ENCODE assay signal across 28 mouse cellular contexts in the genomic region with DNA sequence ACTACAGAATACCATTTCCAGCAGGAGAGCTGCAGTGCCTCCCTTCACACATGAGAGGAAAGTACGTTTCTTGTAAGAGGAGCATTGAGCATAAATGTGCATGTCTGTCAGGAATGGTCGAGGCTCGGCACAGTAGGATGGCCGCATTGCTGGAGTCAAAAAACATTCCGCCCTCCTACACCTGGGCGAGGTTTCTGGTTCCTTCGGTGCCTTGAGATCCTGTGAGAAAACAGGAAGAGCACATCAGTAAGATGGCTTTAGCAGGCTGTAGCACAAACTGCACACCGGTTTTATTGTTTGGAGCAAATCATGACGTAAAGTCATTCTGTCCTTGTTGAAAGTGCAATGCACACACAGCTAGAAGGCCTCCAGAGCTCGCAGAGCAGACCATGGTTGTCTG.
DNase-seq lines count a peak whose midpoint lies in the region; ATAC-seq and TF ChIP-seq lines count a peak whose summit lies in the region.
"Had no signal": no experiment of that assay in that cellular context is flagged by ENCODE, and none has a peak within 500 bp of the region (broad histone marks: within the 10 kb centered on the region; RNA-seq: fewer than 3 reads in every experiment).

No protein-coding gene starts in this region.

- H3K4me1 ChIP-seq in heart, adult 2 months (ENCODE audit: control insufficient read depth, insufficient read depth, low read length), result peaks cover 25% of the 10 kb centered on the region
- peaks cover 11% of the 10 kb centered on the region for H3K4me1 ChIP-seq in intestine, embryonic 16.5 days (ENCODE audit: control insufficient read depth, insufficient read depth, low read length)
- H3K4me1 ChIP-seq in intestine, embryonic 15.5 days (replicated peaks), result peaks cover 6% of the 10 kb centered on the region
- peaks cover 54% of the 10 kb centered on the region for H3K4me1 ChIP-seq in kidney, embryonic 16.5 days (ENCODE audit: insufficient read depth, low read length)

- no peaks in the 10 kb centered on the region; the same call in 1 of the 2 replicates for H3K79me2 ChIP-seq in heart, adult 2 months (replicated peaks; ENCODE audit: control insufficient read depth, insufficient read depth, low read length)

- H3K4me2 ChIP-seq in intestine, embryonic 16.5 days (ENCODE audit: low read depth, low read length), result no peak overlapping the region
- H3K4me2 ChIP-seq in intestine, embryonic 15.5 days (replicated peaks), result no peak overlapping the region
- no peak overlapping the region for H3K4me2 ChIP-seq in kidney, embryonic 16.5 days (replicated peaks; ENCODE audit: low read depth, low read length)
- H3K4me2 ChIP-seq: embryonic facial prominence, embryonic 13.5 days; embryonic facial prominence, embryonic 15.5 days; forebrain, embryonic 12.5 days had no signal

- H3K36me3 ChIP-seq in heart, adult 2 months (ENCODE audit: control insufficient read depth, insufficient read depth, low read length), result peaks cover 6% of the 10 kb centered on the region
- no peaks in the 10 kb centered on the region for H3K36me3 ChIP-seq in intestine, embryonic 16.5 days (ENCODE audit: control insufficient read depth, insufficient read depth, low read length)
- H3K36me3 ChIP-seq in intestine, embryonic 15.5 days, result no peaks in the 10 kb centered on the region
- H3K36me3 ChIP-seq in kidney, embryonic 16.5 days (ENCODE audit: insufficient read depth, low read length), result no peaks in the 10 kb centered on the region
- H3K36me3 ChIP-seq: embryonic facial prominence, embryonic 15.5 days; forebrain, embryonic 10.5 days; forebrain, embryonic 12.5 days; G1E had no signal

- TF ChIP-seq CTCF in gastrocnemius, adult 2 months (IDR thresholded peaks at IDR 0.05), result no peak
- no peak for TF ChIP-seq CTCF in heart, adult 2 months (IDR thresholded peaks at IDR 0.05)

- TF ChIP-seq EP300 in heart, adult 2 months (IDR thresholded peaks at IDR 0.05; ENCODE audit: insufficient read depth, low read depth, low read length), result no peak

- WGBS in heart, adult 2 months, result 46% methylated on average over 10 of the region's 10 CpGs
- 75% methylated on average over 10 of the region's 10 CpGs for WGBS in intestine, embryonic 16.5 days
- WGBS in intestine, embryonic 15.5 days, result 73% methylated on average over 10 of the region's 10 CpGs
- 56% methylated on average over 10 of the region's 10 CpGs for WGBS in kidney, embryonic 16.5 days

- no peak overlapping the region for H3K4me3 ChIP-seq in gastrocnemius, adult 2 months
- H3K4me3 ChIP-seq in heart, adult 2 months, result no peak overlapping the region
- H3K4me3 ChIP-seq in intestine, embryonic 16.5 days (ENCODE audit: low read length), result no peak overlapping the region
- H3K4me3 ChIP-seq in intestine, embryonic 15.5 days (replicated peaks), result no peak overlapping the region
- no peak overlapping the region for H3K4me3 ChIP-seq in kidney, embryonic 16.5 days (ENCODE audit: low read length)
- H3K4me3 ChIP-seq: embryonic facial prominence, embryonic 13.5 days; embryonic facial prominence, embryonic 15.5 days; erythroblast, embryonic 14.5 days; forebrain, embryonic 10.5 days; forebrain, embryonic 12.5 days had no signal

- peak; percentile 17 for DNase-seq in gastrocnemius, adult 2 months
- no peak for DNase-seq in gastrocnemius, postnatal 4 days (ENCODE audit: low spot score in 2 of 2)
- DNase-seq in heart, adult 2 months, result peak in 1 of 2 experiments; percentile 27
- DNase-seq in heart, adult 9 months (ENCODE audit: low spot score in 2 of 2), result no peak
- DNase-seq in kidney, adult 11 months, result no peak
- DNase-seq: adrenal gland, adult 8-10 months; adrenal gland, postnatal 14 days; adrenal gland, postnatal 36 days; B cell, adult 2 months; cerebellum, adult 11 months; cerebellum, adult 18-20 months; cerebellum, adult 8-10 months; cerebellum, adult 9-11 months; cerebellum, postnatal 14 days; cerebellum, postnatal 36 days; embryo, embryonic 11 days had no signal

- H3K9ac ChIP-seq in heart, adult 2 months (ENCODE audit: low read depth, low read length), result no peak overlapping the region
- 0 out of 2 replicates have a peak overlapping the region, but pooled peaks have one; percentile 7 for H3K9ac ChIP-seq in intestine, embryonic 16.5 days (ENCODE audit: low read depth, low read length)
- no peak overlapping the region for H3K9ac ChIP-seq in intestine, embryonic 15.5 days
- no peak overlapping the region for H3K9ac ChIP-seq in kidney, embryonic 16.5 days (replicated peaks; ENCODE audit: low read length)
- H3K9ac ChIP-seq: embryonic facial prominence, embryonic 13.5 days; embryonic facial prominence, embryonic 15.5 days; forebrain, embryonic 12.5 days had no signal

- TF ChIP-seq POLR2A in heart, adult 2 months (IDR thresholded peaks at IDR 0.05; ENCODE audit: insufficient read depth, low read depth, low read length), result peak; percentile 26; the same call in 1 of the 2 replicates

- H3K9me3 ChIP-seq in intestine, embryonic 16.5 days (ENCODE audit: control insufficient read depth, low read length), result no peaks in the 10 kb centered on the region
- no peaks in the 10 kb centered on the region for H3K9me3 ChIP-seq in intestine, embryonic 15.5 days
- no peaks in the 10 kb centered on the region for H3K9me3 ChIP-seq in kidney, embryonic 16.5 days (ENCODE audit: low read length)
- H3K9me3 ChIP-seq: embryonic facial prominence, embryonic 13.5 days; embryonic facial prominence, embryonic 15.5 days; forebrain, embryonic 10.5 days; forebrain, embryonic 12.5 days; G1E had no signal

- peak overlapping the region; percentile 83 for H3K27ac ChIP-seq in gastrocnemius, adult 2 months
- peak overlapping the region; percentile 72 for H3K27ac ChIP-seq in heart, adult 2 months
- H3K27ac ChIP-seq in intestine, embryonic 16.5 days (ENCODE audit: low read length), result no peak overlapping the region
- no peak overlapping the region for H3K27ac ChIP-seq in intestine, embryonic 15.5 days
- H3K27ac ChIP-seq in kidney, embryonic 16.5 days (ENCODE audit: low read length), result peak overlapping the region; percentile 67
- H3K27ac ChIP-seq: forebrain, embryonic 10.5 days; forebrain, embryonic 12.5 days had no signal

- no peak for ATAC-seq in intestine, embryonic 16.5 days
- no peak for ATAC-seq in intestine, embryonic 15.5 days
- no peak for ATAC-seq in kidney, embryonic 16.5 days (ENCODE audit: low FRiP score, low TSS enrichment)
- ATAC-seq: activated CD4-positive, CD25-positive, alpha-beta regulatory T cell, adult 4 months; forebrain, embryonic 14.5 days; Patski had no signal

- H3K27me3 ChIP-seq in heart, adult 2 months (ENCODE audit: control insufficient read depth, insufficient read depth, low read length), result no peaks in the 10 kb centered on the region
- H3K27me3 ChIP-seq in intestine, embryonic 16.5 days (replicated peaks; ENCODE audit: control insufficient read depth, insufficient read depth, low read length), result no peaks in the 10 kb centered on the region
- no peaks in the 10 kb centered on the region for H3K27me3 ChIP-seq in intestine, embryonic 15.5 days (replicated peaks)
- H3K27me3 ChIP-seq in kidney, embryonic 16.5 days (ENCODE audit: insufficient read depth, low read length), result no peaks in the 10 kb centered on the region
- H3K27me3 ChIP-seq: embryonic facial prominence, embryonic 13.5 days; embryonic facial prominence, embryonic 15.5 days; forebrain, embryonic 12.5 days; Patski had no signal

- intact Hi-C loops in gastrocnemius, adult 2 months (cut with DNase I), result no loop called here
- intact Hi-C loops in heart, adult 2 months (cut with DNase I), result loop anchor here (2.0 to 5.0 kb wide), 2 partner anchors 62 to 153 kb away; no protein-coding TSS in a partner anchor

Comparison
In these comparisons a context has a peak if more than half of its experiments do, and no peak if none do; other contexts are left out.
1. H3K27ac ChIP-seq: peak in gastrocnemius, adult 2 months (single experiment), heart, adult 2 months (single experiment) and kidney, embryonic 16.5 days (single experiment); none in intestine, embryonic 16.5 days (single experiment) and intestine, embryonic 15.5 days (single experiment).